In the genomic region with DNA sequence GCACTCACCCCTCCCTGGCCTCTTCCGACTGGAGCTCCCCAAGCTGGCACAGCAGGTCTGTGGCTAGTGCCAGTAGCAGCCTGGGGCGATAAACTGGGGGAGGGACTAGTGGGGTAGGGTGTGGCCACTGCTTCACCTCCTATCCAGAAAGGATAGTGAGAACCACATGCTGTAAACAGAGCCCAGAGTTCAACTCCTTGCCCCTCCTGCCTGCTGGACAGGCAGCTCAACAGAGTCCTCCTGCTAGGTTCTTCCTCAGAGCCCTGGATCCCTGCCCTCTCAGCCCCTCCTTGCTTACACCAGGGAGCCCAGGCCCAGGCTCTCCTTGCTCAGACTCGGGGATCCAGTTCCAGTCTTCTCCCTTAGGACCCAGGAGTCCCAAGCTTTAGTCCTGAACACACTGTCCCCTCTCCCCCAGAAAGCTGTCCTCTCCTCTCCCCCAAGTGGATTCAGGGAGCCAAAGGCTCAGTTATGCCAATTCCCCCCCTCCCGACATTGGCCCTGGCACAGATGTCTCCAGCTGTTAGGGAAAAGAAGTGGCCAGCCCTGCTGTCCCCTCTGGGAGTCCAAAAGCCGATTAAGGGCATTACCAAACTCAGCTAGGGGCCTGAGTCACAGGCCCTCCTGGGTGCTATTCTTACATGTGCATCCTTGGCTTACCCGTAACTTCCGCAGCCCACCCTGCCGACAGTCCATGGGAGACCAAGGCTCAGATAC, we compare ENCODE assay signal across 8 mouse cellular contexts. TPM values are rescaled to one million over a fixed set of nuclear protein-coding genes. Genes with fewer than 3 reads are reported as not detected.
DNase-seq lines count a peak whose midpoint lies in the region; ATAC-seq and TF ChIP-seq lines count a peak whose summit lies in the region.

No protein-coding gene starts in this region.

- no peak overlapping the region for H3ac ChIP-seq in myocyte (ENCODE audit: control insufficient read depth, insufficient read length)

- peaks cover 49% of the 10 kb centered on the region for H3K36me3 ChIP-seq in megakaryocyte, embryonic 14.5 days (replicated peaks; ENCODE audit: low read length)
- no peaks in the 10 kb centered on the region for H3K36me3 ChIP-seq in myocyte (ENCODE audit: control insufficient read depth, insufficient read depth)

- no peaks in the 10 kb centered on the region for H3K79me2 ChIP-seq in myocyte (ENCODE audit: control insufficient read depth, insufficient read depth)

- H3K27me3 ChIP-seq in megakaryocyte, embryonic 14.5 days (replicated peaks) = no peaks in the 10 kb centered on the region
- no peaks in the 10 kb centered on the region for H3K27me3 ChIP-seq in myocyte (ENCODE audit: control insufficient read depth, insufficient read depth, insufficient read length)

- H3K4me1 ChIP-seq in megakaryocyte, embryonic 14.5 days = peaks cover 75% of the 10 kb centered on the region

- H3K4me2 ChIP-seq in myocyte (ENCODE audit: low read depth) = peak overlapping the region; percentile 40

- TF ChIP-seq POLR2A in myocyte (IDR thresholded peaks at IDR 0.05; ENCODE audit: insufficient read length, low read depth) = no peak

- H3K9me3 ChIP-seq in megakaryocyte, embryonic 14.5 days = no peaks in the 10 kb centered on the region

- peak overlapping the region; percentile 20 for H3K4me3 ChIP-seq in megakaryocyte, embryonic 14.5 days (replicated peaks)
- H3K4me3 ChIP-seq in myocyte = no peak overlapping the region

- no peak for ATAC-seq in megakaryocyte, adult 5-6 weeks (ENCODE audit: poor library complexity, severe bottlenecking)
- no peak for ATAC-seq in inflammation-experienced regulatory T-cells, adult 6 months

- peak; percentile 68 for DNase-seq in adrenal gland, postnatal 25 days
- DNase-seq in heart, adult 8-10 months (ENCODE audit: low spot score) = peak; percentile 81
- DNase-seq in kidney, postnatal 10 days = peak; percentile 75
- DNase-seq in cerebellum, postnatal 36 days = no peak

TF ChIP-seq in myocyte, 11 proteins besides CTCF, POLR2A, EP300 and RAD21:
- TF ChIP-seq SRF (IDR thresholded peaks at IDR 0.05; ENCODE audit: control insufficient read depth, insufficient read length, low read depth) (no peak), MYOD1 (IDR thresholded peaks at IDR 0.05; ENCODE audit: control insufficient read depth in 1 of 3, insufficient read length in 2 of 3, low read depth in 2 of 3) (peak in 1 of 3 experiments; percentile 9), POLR2AphosphoS2 (IDR thresholded peaks at IDR 0.05; ENCODE audit: insufficient read length, low read depth) (no peak), REST (IDR thresholded peaks at IDR 0.05; ENCODE audit: insufficient read depth, insufficient read length) (no peak)

RNA-seq across cellular contexts. Expression of a gene that starts 8.3 kb away (rescaled TPM):
- 5.0 and 9.1 TPM in 2 replicates for polyA plus RNA-seq in megakaryocyte, embryonic 14.5 days (2012; ENCODE audit: insufficient read depth, low replicate concordance)
- 17.4 and 20.6 TPM in 2 replicates for total RNA-seq in megakaryocyte, adult 5-6 weeks (2015)
- 17.3 and 23.6 TPM in 2 replicates for total RNA-seq in megakaryocyte, adult 5-6 weeks (2017)
- 295 and 303 TPM in 2 replicates for total RNA-seq in adrenal gland, postnatal 25 days (2021)
- total RNA-seq in heart, adult 8-10 months (2022) = 10 to 100 TPM; 34.3 to 45.6 (median 40.1) TPM
- polyA plus RNA-seq in myocyte (2012; fragmentation: generic; extraction: Trizol) = 3.8 TPM
- polyA plus RNA-seq in inflammation-experienced regulatory T-cells, adult 6 months (2017; shearing (Covaris generic)) = 10 to 100 TPM in 2 of 3 experiments, 1 to 10 TPM in 1; 9.0 to 11.0 (median 10.1) TPM

RNA-seq across cellular contexts. Expression of a gene that starts 20.7 kb away (rescaled TPM):
- not detected in 2 replicates for polyA plus RNA-seq in megakaryocyte, embryonic 14.5 days (2012; ENCODE audit: insufficient read depth, low replicate concordance)
- total RNA-seq in megakaryocyte, adult 5-6 weeks (2015) = not detected in 2 replicates
- not detected in 2 replicates for total RNA-seq in megakaryocyte, adult 5-6 weeks (2017)
- not detected in 2 replicates for total RNA-seq in adrenal gland, postnatal 25 days (2021)
- not detected for total RNA-seq in heart, adult 8-10 months (2022)
- polyA plus RNA-seq in myocyte (2012; fragmentation: generic; extraction: Trizol) = not detected
- polyA plus RNA-seq in inflammation-experienced regulatory T-cells, adult 6 months (2017; shearing (Covaris generic)) = not detected

RNA-seq across cellular contexts. Expression of a gene that starts 22.5 kb away (rescaled TPM):
- polyA plus RNA-seq in megakaryocyte, embryonic 14.5 days (2012; ENCODE audit: insufficient read depth, low replicate concordance) = not detected in 2 replicates
- total RNA-seq in megakaryocyte, adult 5-6 weeks (2015) = not detected in 2 replicates
- not detected in 2 replicates for total RNA-seq in megakaryocyte, adult 5-6 weeks (2017)
- total RNA-seq in adrenal gland, postnatal 25 days (2021) = not detected in 2 replicates
- not detected for total RNA-seq in heart, adult 8-10 months (2022)
- polyA plus RNA-seq in myocyte (2012; fragmentation: generic; extraction: Trizol) = 0.06 TPM
- not detected for polyA plus RNA-seq in inflammation-experienced regulatory T-cells, adult 6 months (2017; shearing (Covaris generic))

Comparison
In these comparisons a context has a peak if more than half of its experiments do, and no peak if none do; other contexts are left out.
1. DNase-seq: peak in adrenal gland, postnatal 25 days (single experiment), heart, adult 8-10 months (single experiment) and kidney, postnatal 10 days (single experiment); none in cerebellum, postnatal 36 days (0 of 2).